Mouse (Mus musculus): Measurements from ENCODE around the gene Togaram1. TPM values are rescaled to one million over a fixed set of nuclear protein-coding genes. Genes with fewer than 3 reads are reported as not detected.

Gene Togaram1
- total RNA-seq (2023): 56.2 TPM

GRCm38 (mm10) chr12:64965124-64966026 lies at the start of gene Togaram1, which contains the start of gene Klhl28:
Gene Togaram1, plus strand, starts transcription at chr12:64965804.
Gene Klhl28, minus strand, starts transcription at chr12:64965534.

GRCm38 (mm10) chr12:64917578-64918471 lies 47.8 kb upstream of the Togaram1 start, which contains the start of gene Gm527:
Gene Gm527, plus strand, starts transcription at chr12:64917906.

GRCm38 (mm10) chr12:65036190-65036870 lies 70.7 kb downstream of the Togaram1 start, which contains the start of gene Prpf39:
Gene Prpf39, plus strand, starts transcription at chr12:65036333.

Other genes starting within 250 kb of the Togaram1 start
- gene Gm527, start 47.9 kb upstream of the Togaram1 start, total RNA-seq (2023): 11.9 TPM
- gene Klhl28, start 270 bp upstream of the Togaram1 start, total RNA-seq (2023): 20.4 TPM
- 140 TPM for gene Prpf39, start 70.5 kb downstream of the Togaram1 start, total RNA-seq (2023)
- gene Fkbp3, start 108.2 kb downstream of the Togaram1 start, total RNA-seq (2023): 101 TPM
- gene Fancm, start 109.8 kb downstream of the Togaram1 start, total RNA-seq (2023): 11.1 TPM
- gene Mis18bp1, start 206.8 kb downstream of the Togaram1 start, total RNA-seq (2023): 0.71 TPM